In genomic region chr14:46517258-46517657, GRCm38 (mm10) we compare ENCODE assay signal across 18 mouse cellular contexts.
DNase-seq lines count a peak whose midpoint lies in the region; ATAC-seq and TF ChIP-seq lines count a peak whose summit lies in the region.
"Had no signal": no experiment of that assay in that cellular context is flagged by ENCODE, and none has a peak within 500 bp of the region (broad histone marks: within the 10 kb centered on the region; RNA-seq: fewer than 3 reads in every experiment).

No protein-coding gene starts in this region.

- in situ Hi-C loops in Patski (cut with MboI; ENCODE audit: low pct_unique_long_range_greater_than_20kb) = no loop called here

- H3K9me3 ChIP-seq in liver, embryonic 12.5 days (replicated peaks) = no peaks in the 10 kb centered on the region
- H3K9me3 ChIP-seq: forebrain, embryonic 15.5 days; liver, embryonic 13.5 days; neural tube, embryonic 13.5 days had no signal

- no peak overlapping the region for H3K4me2 ChIP-seq in liver, embryonic 12.5 days
- H3K4me2 ChIP-seq: forebrain, embryonic 15.5 days; liver, embryonic 13.5 days; neural tube, embryonic 13.5 days had no signal

- no peaks in the 10 kb centered on the region for H3K4me1 ChIP-seq in liver, embryonic 12.5 days
- H3K4me1 ChIP-seq: forebrain, embryonic 15.5 days; liver, embryonic 13.5 days; megakaryocyte, embryonic 14.5 days; neural tube, embryonic 13.5 days had no signal

- H3K4me3 ChIP-seq in liver, embryonic 12.5 days = no peak overlapping the region
- H3K4me3 ChIP-seq: forebrain, embryonic 15.5 days; gastrocnemius, adult 2 months; liver, embryonic 13.5 days; megakaryocyte, embryonic 14.5 days; neural tube, embryonic 13.5 days had no signal

- H3K27me3 ChIP-seq in Patski = no peaks in the 10 kb centered on the region
- H3K27me3 ChIP-seq in liver, embryonic 12.5 days (replicated peaks) = peaks cover 9% of the 10 kb centered on the region; the same call in 1 of the 2 replicates
- H3K27me3 ChIP-seq: forebrain, embryonic 15.5 days; liver, embryonic 13.5 days; megakaryocyte, embryonic 14.5 days; neural tube, embryonic 13.5 days had no signal

- no peak overlapping the region for H3K27ac ChIP-seq in liver, embryonic 12.5 days
- H3K27ac ChIP-seq: forebrain, embryonic 15.5 days; gastrocnemius, adult 2 months; kidney, postnatal 0 days; liver, embryonic 13.5 days; neural tube, embryonic 13.5 days had no signal

- TF ChIP-seq CTCF in Patski (IDR thresholded peaks at IDR 0.05) = no peak

- 57% methylated on average over 4 of the region's 4 CpGs for WGBS in liver, embryonic 12.5 days (ENCODE audit: insufficient replicate concordance)

- DNase-seq in heart, postnatal 10 days = peak; percentile 9 to 38
- no peak for DNase-seq in heart, adult 8-10 months (ENCODE audit: low spot score)
- DNase-seq in Patski (ENCODE audit: low read depth, low spot score) = no peak
- DNase-seq in lung, adult 18-20 months = peak; percentile 50 to 56
- peak; percentile 50 for DNase-seq in lung, postnatal 36 days
- DNase-seq in adrenal gland, postnatal 14 days = no peak
- no peak for DNase-seq in right cerebral cortex, adult 2 months (ENCODE audit: low spot score in 2 of 2)
- DNase-seq: adrenal gland, postnatal 25 days; cerebellum, postnatal 10 days; gastrocnemius, adult 2 months; left cerebral cortex, postnatal 4 days; liver, embryonic 13.5 days had no signal

- POLR2A ChIA-PET in Patski (lab: Charles Lee) = interaction anchor here (0.6 to 0.7 kb wide), 2 partner anchors 72 to 76 kb away, joined by 3 to 5 read pairs; no protein-coding TSS in a partner anchor

- CTCF ChIA-PET in Patski (lab: Charles Lee) = interaction anchor here (1.4 to 1.5 kb wide), 2 partner anchors 15 to 523 kb away, joined by 4 read pairs; no protein-coding TSS in a partner anchor

- intact Hi-C loops in heart, postnatal 10 days (cut with DNase I) = no loop called here

- ATAC-seq in Patski = peak; percentile 71
- ATAC-seq in liver, embryonic 12.5 days = no peak
- ATAC-seq: forebrain, embryonic 15.5 days; hindbrain, embryonic 16.5 days had no signal

- no peak overlapping the region for H3K9ac ChIP-seq in liver, embryonic 12.5 days
- H3K9ac ChIP-seq: forebrain, embryonic 15.5 days; liver, embryonic 13.5 days; neural tube, embryonic 13.5 days had no signal

- H3K36me3 ChIP-seq in liver, embryonic 12.5 days = no peaks in the 10 kb centered on the region
- H3K36me3 ChIP-seq: forebrain, embryonic 15.5 days; liver, embryonic 13.5 days; neural tube, embryonic 13.5 days had no signal

Comparison
In these comparisons a context has a peak if more than half of its experiments do, and no peak if none do; other contexts are left out.
1. DNase-seq: peak in heart, postnatal 10 days (2 of 2), lung, adult 18-20 months (2 of 2) and lung, postnatal 36 days (single experiment); none in heart, adult 8-10 months (single experiment), Patski (single experiment), adrenal gland, postnatal 14 days (single experiment) and right cerebral cortex, adult 2 months (0 of 2).